Mouse (Mus musculus): Measurements from ENCODE around the gene Pde10a. TPM values are rescaled to one million over a fixed set of nuclear protein-coding genes. Genes with fewer than 3 reads are reported as not detected.

Gene Pde10a
- total and polyA plus RNA-seq, 3 experiments: 0.04 to 0.41 (median 0.21) TPM

- TF ChIP-seq GABPA (IDR thresholded peaks at IDR 0.05; ENCODE audit: insufficient replicate concordance, low read depth, low read length) (no peak), BHLHE40 (IDR thresholded peaks at IDR 0.05; ENCODE audit: low read depth, low read length) (no peak), E2F4 (IDR thresholded peaks at IDR 0.05; ENCODE audit: insufficient replicate concordance, low read depth, low read length) (no peak), RAD21 (IDR thresholded peaks at IDR 0.05; ENCODE audit: low read depth, low read length) (no peak), SMC3 (IDR thresholded peaks at IDR 0.05; ENCODE audit: low read depth, low read length) (no peak), MAZ (IDR thresholded peaks at IDR 0.05; ENCODE audit: low read depth, low read length) (no peak), POLR2AphosphoS2 (IDR thresholded peaks at IDR 0.05; ENCODE audit: low read depth, low read length) (no peak), ZC3H11A (IDR thresholded peaks at IDR 0.05; ENCODE audit: low read depth, low read length) (no peak)
- in situ Hi-C loops (cut with MboI; ENCODE audit: low pct_ligation_motif_present, low pct_unique_long_range_greater_than_20kb, low sequenced_read_pairs): no loop called here
- H3K9me3 ChIP-seq (replicated peaks; ENCODE audit: low read length): no peaks in the 10 kb centered on the region
- peaks cover 3% of the 10 kb centered on the region for H3K27me3 ChIP-seq (replicated peaks)
- no peaks in the 10 kb centered on the region for H3K79me2 ChIP-seq (replicated peaks; ENCODE audit: control insufficient read depth, extremely low read depth, insufficient read depth, poor library complexity, severe bottlenecking)
- no peak overlapping the region for H3K4me2 ChIP-seq (ENCODE audit: insufficient read depth, low read depth, poor library complexity, severe bottlenecking)
- DNase-seq (ENCODE audit: extremely low read depth): no peak
- H3K4me1 ChIP-seq (ENCODE audit: control insufficient read depth in 1 of 2, insufficient read depth in 2 of 2): peaks cover 0 to 3% of the 10 kb centered on the region in 2 experiments; a peak in 1 of 4 replicates
- no peaks in the 10 kb centered on the region for H3K36me3 ChIP-seq (replicated peaks in 1 of 2; ENCODE audit: control insufficient read depth in 1 of 2, insufficient read depth in 1 of 2, low read length in 1 of 2)
- dilution Hi-C loops (cut with MboI; ENCODE audit: extremely low pct_ligation_motif_present, extremely low pct_unique_long_range_greater_than_20kb, low sequenced_read_pairs): no loop called here
- no peak overlapping the region for H3K4me3 ChIP-seq (replicated peaks in 1 of 3; ENCODE audit: low read depth in 2 of 3, low read length in 2 of 3, poor library complexity in 1 of 3)
- no peak overlapping the region for H3K27ac ChIP-seq (ENCODE audit: insufficient read depth, low read depth)
- H3K9ac ChIP-seq (ENCODE audit: insufficient read depth, low read depth): no peak overlapping the region
Measured at GRCm38 (mm10) chr17:8973331-8973730, 448.2 kb downstream of the Pde10a start.

GRCm38 (mm10) chr17:8974423-8974822 is 449.3 kb downstream of the Pde10a start:
- Histone ChIP-seq H3K4me1 (ENCODE audit: control insufficient read depth in 1 of 2, insufficient read depth in 2 of 2) (peaks cover 0 to 3% of the 10 kb centered on the region in 2 experiments; a peak in 1 of 4 replicates), H3K27ac (ENCODE audit: insufficient read depth, low read depth) (no peak overlapping the region), H3K4me2 (ENCODE audit: insufficient read depth, low read depth, poor library complexity, severe bottlenecking) (no peak overlapping the region), H3K4me3 (replicated peaks in 1 of 3; ENCODE audit: low read depth in 2 of 3, low read length in 2 of 3, poor library complexity in 1 of 3) (no peak overlapping the region), H3K36me3 (replicated peaks in 1 of 2; ENCODE audit: control insufficient read depth in 1 of 2, insufficient read depth in 1 of 2, low read length in 1 of 2) (no peaks in the 10 kb centered on the region), H3K9me3 (replicated peaks; ENCODE audit: low read length) (no peaks in the 10 kb centered on the region), H3K79me2 (replicated peaks; ENCODE audit: control insufficient read depth, extremely low read depth, insufficient read depth, poor library complexity, severe bottlenecking) (no peaks in the 10 kb centered on the region), H3K27me3 (replicated peaks) (peaks cover 4% of the 10 kb centered on the region), H3K9ac (ENCODE audit: insufficient read depth, low read depth) (no peak overlapping the region)
- dilution Hi-C loops (cut with MboI; ENCODE audit: extremely low pct_ligation_motif_present, extremely low pct_unique_long_range_greater_than_20kb, low sequenced_read_pairs) (no loop called here), in situ Hi-C loops (cut with MboI; ENCODE audit: low pct_ligation_motif_present, low pct_unique_long_range_greater_than_20kb, low sequenced_read_pairs) (no loop called here)
- no peak for DNase-seq (ENCODE audit: extremely low read depth)
- TF ChIP-seq ZKSCAN1 (IDR thresholded peaks at IDR 0.05; ENCODE audit: borderline replicate concordance, low read depth, low read length) (no peak), GABPA (IDR thresholded peaks at IDR 0.05; ENCODE audit: insufficient replicate concordance, low read depth, low read length) (no peak), RCOR1 (conservative IDR thresholded peaks at IDR 0.05; ENCODE audit: low read depth, low read length) (no peak), CHD1 (IDR thresholded peaks at IDR 0.05; ENCODE audit: low read depth, low read length) (no peak), HCFC1 (IDR thresholded peaks at IDR 0.05; ENCODE audit: low read depth, low read length) (no peak), MXI1 (IDR thresholded peaks at IDR 0.05; ENCODE audit: low read depth, low read length) (no peak), CHD2 (IDR thresholded peaks at IDR 0.05; ENCODE audit: low read length) (no peak), ZMIZ1 (IDR thresholded peaks at IDR 0.05; ENCODE audit: low read depth, low read length) (no peak), ETS1 (conservative IDR thresholded peaks at IDR 0.05; ENCODE audit: low read depth, low read length) (no peak), UBTF (IDR thresholded peaks at IDR 0.05; ENCODE audit: low read depth, low read length) (no peak), BHLHE40 (IDR thresholded peaks at IDR 0.05; ENCODE audit: low read depth, low read length) (no peak), ZC3H11A (IDR thresholded peaks at IDR 0.05; ENCODE audit: low read depth, low read length) (no peak), SMC3 (IDR thresholded peaks at IDR 0.05; ENCODE audit: low read depth, low read length) (no peak), MAZ (IDR thresholded peaks at IDR 0.05; ENCODE audit: low read depth, low read length) (no peak)

Data from CH12.LX (cell line).